Mouse (Mus musculus): ENCODE data around the gene Rps4x.
A peak's percentile ranks its signal among the peaks of the same experiment; 100 is the strongest.
"Not testable (repeated sequence)": the region's sequence is repeated elsewhere in the genome, so short reads cannot be mapped to it uniquely, and the experiment has no call there.

The Rps4x gene

GRCm38 (mm10) chrX:102188712-102189497 lies at the start of gene Rps4x:
Gene Rps4x, minus strand, starts transcription at chrX:102189394.
- DNase-seq (ENCODE audit: low spot score), result peak; percentile 38

GRCm38 (mm10) chrX:102219126-102219525 lies 29.9 kb upstream of the Rps4x start:
- no peak for DNase-seq (ENCODE audit: low spot score)

GRCm38 (mm10) chrX:102215356-102215755 lies 26.2 kb upstream of the Rps4x start:
- DNase-seq (ENCODE audit: low spot score), result not testable (repeated sequence)

- DNase-seq (ENCODE audit: low spot score), result no peak
These were observed 1.6 kb upstream of the Rps4x start for GRCm38 (mm10) chrX:102190840-102191239.

- no peak for DNase-seq (ENCODE audit: low spot score)
These were observed 387 bp upstream of the Rps4x start for GRCm38 (mm10) chrX:102189581-102189980.

- no peak for DNase-seq (ENCODE audit: low spot score)
These were observed 2.0 kb downstream of the Rps4x start for GRCm38 (mm10) chrX:102187023-102187699.

- no peak for DNase-seq (ENCODE audit: low spot score)
These were observed 6.6 kb downstream of the Rps4x start for GRCm38 (mm10) chrX:102182575-102182974.

- no peak for DNase-seq (ENCODE audit: low spot score)
These were observed 13.5 kb downstream of the Rps4x start for GRCm38 (mm10) chrX:102175538-102176287.

GRCm38 (mm10) chrX:102170900-102171299 lies 18.3 kb downstream of the Rps4x start:
- no peak for DNase-seq (ENCODE audit: low spot score)

GRCm38 (mm10) chrX:102170135-102170534 lies 19.1 kb downstream of the Rps4x start:
- DNase-seq (ENCODE audit: low spot score), result no peak

- DNase-seq (ENCODE audit: low spot score), result no peak
These were observed 19.5 kb downstream of the Rps4x start for GRCm38 (mm10) chrX:102169724-102170123.

- DNase-seq (ENCODE audit: low spot score), result no peak
These were observed 22.2 kb downstream of the Rps4x start for GRCm38 (mm10) chrX:102166986-102167385.

- DNase-seq (ENCODE audit: low spot score), result no peak
These were observed 22.7 kb downstream of the Rps4x start for GRCm38 (mm10) chrX:102166521-102166920.

- no peak for DNase-seq (ENCODE audit: low spot score)
These were observed 25.7 kb downstream of the Rps4x start for GRCm38 (mm10) chrX:102163529-102163928.

- DNase-seq (ENCODE audit: low spot score), result no peak
These were observed 26.1 kb downstream of the Rps4x start for GRCm38 (mm10) chrX:102163096-102163495.

- no peak for DNase-seq (ENCODE audit: low spot score)
These were observed 28.7 kb downstream of the Rps4x start for GRCm38 (mm10) chrX:102160528-102160927.

GRCm38 (mm10) chrX:102159778-102160177 lies 29.4 kb downstream of the Rps4x start:
- no peak for DNase-seq (ENCODE audit: low spot score)

GRCm38 (mm10) chrX:102157423-102157791 lies 31.8 kb downstream of the Rps4x start:
- peak; percentile 8 for DNase-seq (ENCODE audit: low spot score)

GRCm38 (mm10) chrX:102156618-102157422 lies 32.4 kb downstream of the Rps4x start, which contains the start of gene Ercc6l:
Gene Ercc6l, minus strand, starts transcription at chrX:102157091.
- DNase-seq (ENCODE audit: low spot score), result peak; percentile 73

GRCm38 (mm10) chrX:102141157-102141556 lies 48.0 kb downstream of the Rps4x start:
- no peak for DNase-seq (ENCODE audit: low spot score)

Measured in left cerebral cortex, adult 11 months (tissue).